Mouse (Mus musculus): ENCODE results near the gene Junb.

GRCm38 (mm10) chr8:84952612-84953255 lies 25.8 kb downstream of the Junb start:
- TF ChIP-seq CTCF (IDR thresholded peaks at IDR 0.05; ENCODE audit: low read depth): no peak
- no peak for TF ChIP-seq EP300 (IDR thresholded peaks at IDR 0.05; ENCODE audit: low read depth)
